Comparison of ENCODE assay signal across 28 mouse cellular contexts in the genomic region with DNA sequence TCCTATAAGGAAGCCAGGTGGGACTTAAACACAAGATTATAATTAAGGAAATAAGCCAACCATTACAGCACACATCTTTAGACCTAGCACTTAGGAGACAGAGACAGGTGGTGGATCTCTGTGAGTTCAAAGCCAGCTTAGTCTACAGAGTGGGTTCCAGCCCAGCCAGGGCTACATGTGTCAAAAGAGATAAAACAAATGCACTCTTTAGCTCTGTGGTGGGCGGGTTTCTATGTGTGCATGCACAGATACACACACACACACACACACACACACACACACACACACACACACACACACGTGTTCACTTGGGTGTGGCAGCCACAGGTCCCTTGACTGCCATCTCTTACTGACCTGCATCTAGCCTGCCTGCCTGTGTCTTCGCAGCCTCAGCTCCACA. TPM values are rescaled to one million over a fixed set of nuclear protein-coding genes. Genes with fewer than 3 reads are reported as not detected.
A peak's percentile ranks its signal among the peaks of the same experiment; 100 is the strongest.
DNase-seq lines count a peak whose midpoint lies in the region; ATAC-seq and TF ChIP-seq lines count a peak whose summit lies in the region.
"Had no signal": no experiment of that assay in that cellular context is flagged by ENCODE, and none has a peak within 500 bp of the region (broad histone marks: within the 10 kb centered on the region; RNA-seq: fewer than 3 reads in every experiment).

No protein-coding gene starts in this region.

- no peaks in the 10 kb centered on the region for H3K9me3 ChIP-seq in liver, embryonic 11.5 days (ENCODE audit: control insufficient read depth, low read length)
- H3K9me3 ChIP-seq in liver, embryonic 14.5 days (ENCODE audit: control insufficient read depth, low read length): no peaks in the 10 kb centered on the region
- H3K9me3 ChIP-seq: embryonic facial prominence, embryonic 10.5 days; embryonic facial prominence, embryonic 15.5 days; forebrain, embryonic 13.5 days; hindbrain, embryonic 10.5 days; hindbrain, embryonic 15.5 days; midbrain, embryonic 10.5 days; midbrain, embryonic 15.5 days; neural tube, embryonic 15.5 days had no signal

- no peak overlapping the region for H3K4me2 ChIP-seq in liver, embryonic 11.5 days
- no peak overlapping the region for H3K4me2 ChIP-seq in liver, embryonic 14.5 days (ENCODE audit: low read depth)
- H3K4me2 ChIP-seq: embryonic facial prominence, embryonic 15.5 days; forebrain, embryonic 13.5 days; hindbrain, embryonic 15.5 days; midbrain, embryonic 15.5 days; neural tube, embryonic 15.5 days had no signal

- TF ChIP-seq CTCF in liver, embryonic 14.5 days (IDR thresholded peaks at IDR 0.05; ENCODE audit: low read depth): no peak

- H3K4me1 ChIP-seq in liver, embryonic 11.5 days (replicated peaks; ENCODE audit: control insufficient read depth, insufficient read depth, low read length): peaks cover 40% of the 10 kb centered on the region
- peaks cover 4 to 16% of the 10 kb centered on the region in 2 experiments; a peak in 3 of 4 replicates for H3K4me1 ChIP-seq in liver, embryonic 14.5 days (replicated peaks; ENCODE audit: control insufficient read depth in 2 of 2, insufficient read depth in 2 of 2, low read length in 1 of 2)

- no peaks in the 10 kb centered on the region for H3K36me3 ChIP-seq in liver, embryonic 11.5 days (ENCODE audit: control insufficient read depth, insufficient read depth, low read length)
- no peaks in the 10 kb centered on the region for H3K36me3 ChIP-seq in liver, embryonic 14.5 days (replicated peaks; ENCODE audit: control insufficient read depth, insufficient read depth, low read depth)
- H3K36me3 ChIP-seq: embryonic facial prominence, embryonic 10.5 days; embryonic facial prominence, embryonic 15.5 days; hindbrain, embryonic 10.5 days; hindbrain, embryonic 15.5 days; midbrain, embryonic 10.5 days; midbrain, embryonic 15.5 days; neural tube, embryonic 15.5 days had no signal

- WGBS in liver, embryonic 11.5 days: 62% methylated on average over 3 of the region's 3 CpGs
- 31% methylated on average over 3 of the region's 3 CpGs for WGBS in liver, embryonic 14.5 days (ENCODE audit: insufficient replicate concordance)

- no peak overlapping the region for H3K27ac ChIP-seq in liver, embryonic 11.5 days (ENCODE audit: low read depth, low read length)
- no peak overlapping the region for H3K27ac ChIP-seq in liver, embryonic 14.5 days
- H3K27ac ChIP-seq: embryonic facial prominence, embryonic 10.5 days; embryonic facial prominence, embryonic 15.5 days; forebrain, embryonic 13.5 days; hindbrain, embryonic 10.5 days; hindbrain, embryonic 15.5 days; layer of hippocampus, adult 2 months; macrophage; midbrain, embryonic 15.5 days; neural tube, embryonic 15.5 days had no signal

- no peak for TF ChIP-seq EP300 in liver, embryonic 14.5 days (IDR thresholded peaks at IDR 0.05; ENCODE audit: low read depth)

- ATAC-seq in liver, embryonic 11.5 days (replicated peaks; ENCODE audit: low FRiP score): peak; percentile 77
- ATAC-seq in common myeloid progenitor, adult 5-6 weeks (replicated peaks; ENCODE audit: low read depth, poor library complexity, severe bottlenecking): 0 out of 2 replicates have a peak, but pooled peaks have one; percentile 23
- peak; percentile 59; the same call in 1 of the 2 replicates for ATAC-seq in liver, embryonic 14.5 days (ENCODE audit: insufficient read depth)
- ATAC-seq in erythroblast, adult 5-6 weeks (replicated peaks; ENCODE audit: low FRiP score, poor library complexity, severe bottlenecking): no peak
- ATAC-seq: forebrain, embryonic 13.5 days; inflammation-experienced regulatory T-cells, adult 6 months; lung, postnatal 0 days; midbrain, embryonic 15.5 days had no signal

- no peak overlapping the region for H3K9ac ChIP-seq in liver, embryonic 11.5 days (ENCODE audit: low read depth, low read length)
- H3K9ac ChIP-seq in liver, embryonic 14.5 days (replicated peaks): no peak overlapping the region
- H3K9ac ChIP-seq: embryonic facial prominence, embryonic 15.5 days; forebrain, embryonic 13.5 days; hindbrain, embryonic 15.5 days; midbrain, embryonic 15.5 days; neural tube, embryonic 15.5 days had no signal

- no peak for DNase-seq in liver, embryonic 11.5 days (ENCODE audit: low spot score)
- no peak for DNase-seq in liver
- no peak for DNase-seq in liver, embryonic 14.5 days (ENCODE audit: low read depth in 3 of 3, low spot score in 3 of 3)
- no peak for DNase-seq in adrenal gland, postnatal 4 days (ENCODE audit: low spot score in 2 of 2)
- DNase-seq in cerebellum, adult 11 months: no peak
- DNase-seq: adrenal gland, adult 8-10 months; gastrocnemius, postnatal 14 days; heart, postnatal 14 days; kidney, adult 8-10 months; kidney, postnatal 14 days; layer of hippocampus, postnatal 36 days; retina, postnatal 1 day; right cerebral cortex, postnatal 14 days had no signal

- H3K4me3 ChIP-seq in liver, embryonic 11.5 days (ENCODE audit: low read depth, low read length): no peak overlapping the region
- no peak overlapping the region for H3K4me3 ChIP-seq in liver, embryonic 14.5 days (ENCODE audit: insufficient read depth in 1 of 2, low read depth in 2 of 2, low read length in 2 of 2)
- H3K4me3 ChIP-seq: embryonic facial prominence, embryonic 10.5 days; embryonic facial prominence, embryonic 15.5 days; forebrain, embryonic 13.5 days; hindbrain, embryonic 10.5 days; hindbrain, embryonic 15.5 days; layer of hippocampus, adult 2 months; midbrain, embryonic 10.5 days; midbrain, embryonic 15.5 days; neural tube, embryonic 15.5 days had no signal

- no peaks in the 10 kb centered on the region for H3K27me3 ChIP-seq in liver, embryonic 11.5 days (replicated peaks; ENCODE audit: control insufficient read depth, insufficient read depth, low read length)
- no peaks in the 10 kb centered on the region for H3K27me3 ChIP-seq in liver, embryonic 14.5 days (ENCODE audit: control insufficient read depth, insufficient read depth, low read length)
- H3K27me3 ChIP-seq: CH12.LX; embryonic facial prominence, embryonic 15.5 days; forebrain, embryonic 13.5 days; hindbrain, embryonic 15.5 days; midbrain, embryonic 15.5 days; neural tube, embryonic 15.5 days had no signal

RNA-seq across cellular contexts. Expression of gene Fance, which starts 35.2 kb away (rescaled TPM):
- 30.2 and 31.1 TPM in 2 replicates for polyA plus RNA-seq in liver, embryonic 11.5 days (2014; fragmentation: Nextera tagmentation; extraction: Ambion mirVana)
- total RNA-seq in common myeloid progenitor, adult 5-6 weeks (2017): 15.9 and 36.0 TPM in 2 replicates
- 4.5 and 5.5 TPM in 2 replicates for polyA plus RNA-seq in liver, embryonic 14.5 days (2012; rRNA removed)
- 9.4 and 10.4 TPM in 2 replicates for polyA plus RNA-seq in liver, embryonic 14.5 days (2014; fragmentation: Nextera tagmentation; extraction: Ambion mirVana)
- total RNA-seq in erythroblast, adult 5-6 weeks (2015; ENCODE audit: low replicate concordance): 23.1 TPM in 1 of 2 replicates, not detected in the other
- total RNA-seq in erythroblast, adult 5-6 weeks (2017; ENCODE audit: low replicate concordance): 0.68 and 8.4 TPM in 2 replicates
- total RNA-seq in adrenal gland, postnatal 4 days (2021): 10 to 100 TPM; 38.6 to 49.3 TPM

RNA-seq across cellular contexts. Expression of gene Ppard, which starts 45.7 kb away (rescaled TPM):
- polyA plus RNA-seq in liver, embryonic 11.5 days (2014; fragmentation: Nextera tagmentation; extraction: Ambion mirVana): 1.6 and 2.3 TPM in 2 replicates
- 2.1 and 3.1 TPM in 2 replicates for total RNA-seq in common myeloid progenitor, adult 5-6 weeks (2017)
- 5.6 and 6.5 TPM in 2 replicates for polyA plus RNA-seq in liver, embryonic 14.5 days (2012; rRNA removed)
- 0.76 and 0.92 TPM in 2 replicates for polyA plus RNA-seq in liver, embryonic 14.5 days (2014; fragmentation: Nextera tagmentation; extraction: Ambion mirVana)
- total RNA-seq in erythroblast, adult 5-6 weeks (2015; ENCODE audit: low replicate concordance): 0.21 and 0.77 TPM in 2 replicates
- 0.94 TPM in 1 of 2 replicates, not detected in the other for total RNA-seq in erythroblast, adult 5-6 weeks (2017; ENCODE audit: low replicate concordance)
- 10 to 100 TPM; 27.1 to 33.6 TPM for total RNA-seq in adrenal gland, postnatal 4 days (2021)

RNA-seq across cellular contexts. Expression of gene Rpl10a, which starts 50.1 kb away (rescaled TPM):
- 683 and 733 TPM in 2 replicates for polyA plus RNA-seq in liver, embryonic 11.5 days (2014; fragmentation: Nextera tagmentation; extraction: Ambion mirVana)
- total RNA-seq in common myeloid progenitor, adult 5-6 weeks (2017): 1,140 and 1,191 TPM in 2 replicates
- 1,169 and 1,992 TPM in 2 replicates for polyA plus RNA-seq in liver, embryonic 14.5 days (2012; rRNA removed)
- polyA plus RNA-seq in liver, embryonic 14.5 days (2014; fragmentation: Nextera tagmentation; extraction: Ambion mirVana): 506 and 510 TPM in 2 replicates
- 515 and 525 TPM in 2 replicates for total RNA-seq in erythroblast, adult 5-6 weeks (2015; ENCODE audit: low replicate concordance)
- 92.4 and 200 TPM in 2 replicates for total RNA-seq in erythroblast, adult 5-6 weeks (2017; ENCODE audit: low replicate concordance)
- total RNA-seq in adrenal gland, postnatal 4 days (2021): 1,000 to 10,000 TPM; 1,198 to 1,213 TPM
